Mouse (Mus musculus): ENCODE data around the gene Prkaca.

Gene Prkaca

GRCm38 (mm10) chr8:83972150-83973120 is at the start of gene Prkaca:
TSS of gene Prkaca (plus strand) at chr8:83972993.
- DNase-seq (ENCODE audit: low read depth) = peak; percentile 96

GRCm38 (mm10) chr8:83924585-83924984 is 48.2 kb upstream of the Prkaca start:
- no peak for DNase-seq (ENCODE audit: low read depth)

- no peak for DNase-seq (ENCODE audit: low read depth)
These were observed 46.5 kb upstream of the Prkaca start for GRCm38 (mm10) chr8:83926266-83926665.

- DNase-seq (ENCODE audit: low read depth) = no peak
These were observed 38.6 kb upstream of the Prkaca start for GRCm38 (mm10) chr8:83934222-83934621.

GRCm38 (mm10) chr8:83934994-83935393 is 37.8 kb upstream of the Prkaca start:
- no peak for DNase-seq (ENCODE audit: low read depth)

GRCm38 (mm10) chr8:83935435-83935834 is 37.4 kb upstream of the Prkaca start:
- no peak for DNase-seq (ENCODE audit: low read depth)

GRCm38 (mm10) chr8:83937645-83938044 is 35.1 kb upstream of the Prkaca start:
- no peak for DNase-seq (ENCODE audit: low read depth)

- no peak for DNase-seq (ENCODE audit: low read depth)
These were observed 34.5 kb upstream of the Prkaca start for GRCm38 (mm10) chr8:83938330-83938729.

- no peak for DNase-seq (ENCODE audit: low read depth)
These were observed 31.6 kb upstream of the Prkaca start for GRCm38 (mm10) chr8:83941066-83941677.

- DNase-seq (ENCODE audit: low read depth) = no peak
These were observed 30.3 kb upstream of the Prkaca start for GRCm38 (mm10) chr8:83942446-83942845.

- no peak for DNase-seq (ENCODE audit: low read depth)
These were observed 27.3 kb upstream of the Prkaca start for GRCm38 (mm10) chr8:83945540-83945939.

- DNase-seq (ENCODE audit: low read depth) = no peak
These were observed 18.1 kb upstream of the Prkaca start for GRCm38 (mm10) chr8:83954749-83955105.

GRCm38 (mm10) chr8:83955106-83955957 is 17.5 kb upstream of the Prkaca start, which contains the start of the genes Gm10644 and Asf1b:
TSS of gene Gm10644 (minus strand) at chr8:83955205.
TSS of gene Asf1b (plus strand) at chr8:83955507.
- DNase-seq (ENCODE audit: low read depth) = peak; percentile 100

- no peak for DNase-seq (ENCODE audit: low read depth)
These were observed 16.9 kb upstream of the Prkaca start for GRCm38 (mm10) chr8:83955958-83956218.

GRCm38 (mm10) chr8:83956789-83957188 is 16.0 kb upstream of the Prkaca start:
- peak; percentile 51 for DNase-seq (ENCODE audit: low read depth)

- no peak for DNase-seq (ENCODE audit: low read depth)
These were observed 8.6 kb upstream of the Prkaca start for GRCm38 (mm10) chr8:83964015-83964765.

GRCm38 (mm10) chr8:83967701-83968100 is 5.1 kb upstream of the Prkaca start:
- DNase-seq (ENCODE audit: low read depth) = no peak

GRCm38 (mm10) chr8:83971121-83971520 is 1.7 kb upstream of the Prkaca start:
- DNase-seq (ENCODE audit: low read depth) = no peak

- DNase-seq (ENCODE audit: low read depth) = no peak
These were observed 1.1 kb upstream of the Prkaca start for GRCm38 (mm10) chr8:83971661-83972060.

GRCm38 (mm10) chr8:83973161-83974031 is 603 bp downstream of the Prkaca start:
- no peak for DNase-seq (ENCODE audit: low read depth)

GRCm38 (mm10) chr8:83974521-83974920 is 1.7 kb downstream of the Prkaca start:
- DNase-seq (ENCODE audit: low read depth) = no peak
